Mouse (Mus musculus) spleen, adult 10 weeks (tissue): Measurements from ENCODE around the gene Kcnh8. TPM values are rescaled to one million over a fixed set of nuclear protein-coding genes. Genes with fewer than 3 reads are reported as not detected.

ENCODE experiments used
- polyA plus RNA-seq: library from polyadenylated mRNA; stranded (reverse); fragments of 350-450 nt; fragmentation: Illumina TruSeq; extraction: RNeasy Lipid Tissue Mini Kit (QIAGEN cat#74804); gene quantifications from one replicate; pipeline ENCODE4 v1.2.3, GENCODE M21; 2015; ENCODE audit warnings: low replicate concordance; ENCODE audit not compliant: insufficient read depth

Gene Kcnh8
- not detected for polyA plus RNA-seq

GRCm38 (mm10) chr17:52602093-52602780, at the start of gene Kcnh8:
Kcnh8 (plus strand) TSS chr17:52602709.

